Mouse (Mus musculus): ENCODE data around the gene Rab40b. TPM values are rescaled to one million over a fixed set of nuclear protein-coding genes. Genes with fewer than 3 reads are reported as not detected.
"Not testable (repeated sequence)": the region's sequence is repeated elsewhere in the genome, so short reads cannot be mapped to it uniquely, and the experiment has no call there.

Rab40b gene
- total RNA-seq, 2 experiments from 2014 or later, result 14.6 to 17.9 TPM

DNA sequence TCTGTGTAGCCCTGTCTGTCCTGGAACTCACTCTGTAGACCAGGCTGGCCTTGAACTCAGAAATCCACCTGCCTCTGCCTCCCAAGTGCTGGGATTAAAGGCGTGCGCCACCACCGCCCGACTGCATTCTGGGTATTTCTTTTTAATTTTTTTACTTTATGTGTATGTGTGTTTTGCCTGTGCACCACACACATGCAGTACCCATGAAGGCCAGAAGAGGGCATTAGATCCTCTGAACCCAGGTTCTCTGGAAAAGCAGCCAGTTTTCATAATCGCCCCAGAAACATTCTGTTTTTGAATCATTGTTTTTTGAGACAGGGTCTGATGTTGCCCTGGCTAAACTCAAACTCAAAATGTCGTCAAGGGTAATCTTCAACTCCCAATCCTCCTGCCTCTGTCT, 18.4 kb downstream of the Rab40b start:
- peak; percentile 16 for DNase-seq (ENCODE audit: low spot score)

DNA sequence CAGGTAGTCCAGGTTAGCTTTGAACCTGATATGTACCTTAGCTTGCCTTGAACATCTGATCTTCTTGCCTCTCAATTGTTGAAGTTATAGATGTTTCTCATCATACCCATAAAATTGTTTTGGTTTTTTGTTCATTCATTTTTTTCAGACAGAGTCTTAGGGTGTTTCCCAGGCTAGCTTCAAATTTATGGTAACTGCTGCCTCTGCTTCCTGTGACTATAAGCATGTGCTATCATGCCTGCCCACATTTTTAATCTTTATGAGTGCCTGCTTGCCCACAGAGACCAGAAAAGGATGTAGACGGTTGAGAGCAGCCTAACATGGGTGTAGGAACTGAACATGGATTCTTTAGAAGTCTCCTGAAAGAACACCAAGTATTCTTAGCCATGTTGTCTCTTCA, 19.3 kb downstream of the Rab40b start:
- no peak for DNase-seq (ENCODE audit: low spot score)

- DNase-seq (ENCODE audit: low spot score), result no peak
These were observed 20.8 kb downstream of the Rab40b start for GRCm38 (mm10) chr11:121367170-121367707.

GRCm38 (mm10) chr11:121362212-121362611, 25.8 kb downstream of the Rab40b start:
- peak; percentile 60 for DNase-seq (ENCODE audit: low spot score)

- DNase-seq (ENCODE audit: low spot score), result peak; percentile 97
These were observed 33.9 kb downstream of the Rab40b start, which contains the start of gene Wdr45b for GRCm38 (mm10) chr11:121354091-121354707. Wdr45b (minus strand) TSS chr11:121354445.

GRCm38 (mm10) chr11:121353326-121354090, 34.5 kb downstream of the Rab40b start:
- DNase-seq (ENCODE audit: low spot score), result no peak

DNA sequence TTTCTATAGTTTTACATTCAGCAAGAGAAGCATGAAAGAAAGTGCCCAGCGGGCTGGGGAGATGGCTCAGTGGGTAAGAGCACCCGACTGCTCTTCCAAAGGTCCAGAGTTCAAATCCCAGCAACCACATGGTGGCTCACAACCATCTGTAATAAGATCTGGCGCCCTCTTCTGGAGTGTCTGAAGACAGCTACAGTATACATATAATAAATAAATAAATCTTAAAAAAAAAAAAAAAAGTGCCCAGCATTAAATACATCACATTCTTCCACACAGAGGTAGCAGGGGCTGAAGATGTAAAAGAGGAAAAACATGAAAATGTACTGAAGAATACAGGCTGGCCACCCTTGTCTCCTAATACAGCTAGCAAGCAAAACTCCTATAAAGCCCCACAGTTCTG, 39.3 kb downstream of the Rab40b start:
- not testable (repeated sequence) for DNase-seq (ENCODE audit: low spot score)

DNA sequence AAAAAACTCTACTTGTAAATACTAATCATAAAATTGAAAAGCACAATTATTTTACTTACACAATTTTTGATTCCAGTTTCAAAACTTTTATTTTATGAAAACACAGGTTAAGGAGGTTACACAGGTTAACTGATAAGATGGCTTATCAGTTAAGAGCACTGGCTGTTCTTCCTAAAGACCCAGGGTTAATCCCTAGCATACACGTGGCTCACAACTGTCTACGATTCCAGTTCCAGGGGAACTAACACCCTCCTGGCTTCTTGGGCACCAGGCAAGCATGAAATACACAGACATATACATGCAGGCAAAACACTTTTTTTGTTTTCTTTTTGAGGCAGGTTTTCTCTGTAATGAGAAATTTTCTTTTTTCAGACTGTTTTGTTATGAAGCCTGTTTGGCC, 39.9 kb downstream of the Rab40b start:
- DNase-seq (ENCODE audit: low spot score), result no peak

DNA sequence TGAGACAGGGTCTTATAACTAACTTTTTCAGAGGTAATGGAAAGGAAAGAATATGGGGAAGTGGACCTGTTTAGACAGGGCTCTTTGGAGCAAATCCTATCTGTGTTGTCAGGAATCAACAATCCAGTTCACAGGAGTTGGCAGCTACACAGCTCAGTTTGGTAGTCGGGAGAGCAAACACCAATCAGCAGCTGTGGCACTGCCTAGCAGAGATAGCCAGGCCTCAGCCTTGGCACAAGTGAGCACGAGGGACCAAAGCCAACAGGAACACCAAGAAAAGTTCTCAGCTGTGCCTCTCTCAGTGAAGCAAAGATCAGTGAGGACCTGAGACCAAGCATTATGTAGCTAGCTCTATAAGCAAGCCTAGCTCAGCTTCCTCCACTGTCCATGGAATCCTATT, 41.0 kb downstream of the Rab40b start:
- peak; percentile 64 for DNase-seq (ENCODE audit: low spot score)

DNA sequence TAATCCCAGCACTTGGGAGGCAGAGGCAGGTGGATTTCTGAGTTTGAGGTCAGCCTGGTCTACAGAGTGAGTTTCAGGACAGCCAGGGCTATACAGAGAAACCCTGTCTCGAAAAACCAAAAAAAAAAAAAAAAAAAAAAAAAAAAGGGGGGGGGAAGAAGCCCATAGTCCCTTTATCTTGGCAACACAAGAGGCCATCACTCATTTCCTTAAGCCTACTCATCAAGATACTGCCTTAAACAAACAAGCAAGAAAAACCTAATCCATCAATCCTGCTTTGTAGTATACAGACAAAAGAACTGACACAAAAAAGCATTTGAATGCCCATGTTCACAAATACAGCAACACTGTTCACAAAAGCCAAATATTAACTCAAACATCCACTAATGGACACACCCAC, 45.6 kb downstream of the Rab40b start:
- DNase-seq (ENCODE audit: low spot score), result not testable (repeated sequence)

GRCm38 (mm10) chr11:121340287-121340686, 47.8 kb downstream of the Rab40b start:
- DNase-seq (ENCODE audit: low spot score), result no peak

- DNase-seq (ENCODE audit: low spot score), result no peak
These were observed 48.4 kb downstream of the Rab40b start for GRCm38 (mm10) chr11:121339647-121340046.

DNA sequence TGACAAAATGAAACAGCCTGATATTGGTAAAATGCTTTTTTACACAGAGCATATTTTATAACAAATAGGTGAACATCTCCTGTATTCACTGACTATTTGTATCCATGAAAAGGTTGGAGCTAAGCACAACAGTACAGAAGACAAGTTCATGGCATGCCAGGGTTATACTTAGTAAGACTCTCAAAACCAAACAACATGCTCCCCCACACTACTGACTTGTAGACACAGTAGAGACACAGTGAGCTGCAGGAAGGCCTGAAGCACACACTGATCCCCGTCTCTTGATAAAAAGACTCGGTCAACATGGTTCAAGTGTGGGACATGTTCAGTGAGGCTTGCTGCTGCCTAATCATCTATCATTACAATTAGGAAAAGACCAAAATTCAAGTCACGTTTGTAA, 56.4 kb downstream of the Rab40b start:
- no peak for DNase-seq (ENCODE audit: low spot score)

DNA sequence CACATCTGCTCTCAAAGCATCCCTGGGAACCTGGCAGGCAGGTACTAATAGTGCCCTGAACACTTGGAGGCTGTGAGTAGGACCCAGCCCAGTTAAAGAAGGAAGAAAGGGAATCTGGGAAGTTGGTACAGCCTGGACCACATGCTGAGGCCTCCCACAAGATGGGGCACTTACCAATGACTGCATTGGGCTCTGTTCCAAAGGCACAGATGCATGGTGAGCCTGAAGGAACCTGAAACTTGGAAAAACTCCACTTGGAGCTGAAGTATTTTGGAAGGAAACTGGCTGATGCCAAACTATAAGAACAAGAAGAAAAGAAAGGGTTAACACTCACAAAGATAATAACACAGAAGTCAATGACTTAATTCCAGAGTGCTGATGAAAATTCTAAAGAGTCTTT, 59.4 kb downstream of the Rab40b start:
- no peak for DNase-seq (ENCODE audit: low spot score)

DNA sequence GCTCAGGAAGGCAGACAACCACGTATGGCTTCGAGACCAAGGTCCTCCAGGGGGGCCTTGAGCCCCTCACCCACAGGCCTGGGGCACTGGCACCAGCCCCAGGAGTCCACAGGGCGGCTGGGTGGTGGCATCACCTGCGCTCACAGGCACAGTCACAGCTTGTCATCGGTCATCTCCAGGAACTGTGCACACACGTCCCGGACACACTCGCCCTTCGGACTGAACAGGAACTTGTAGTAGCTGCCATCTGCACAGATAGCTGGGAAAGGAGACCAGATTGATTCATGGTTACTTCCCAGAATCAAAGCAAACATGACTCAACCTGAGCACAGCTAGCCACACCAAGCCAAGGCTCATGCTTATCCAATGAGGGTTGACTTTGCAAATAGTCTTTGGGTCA, 59.8 kb downstream of the Rab40b start:
- no peak for DNase-seq (ENCODE audit: low spot score)

GRCm38 (mm10) chr11:121326681-121327080, 61.4 kb downstream of the Rab40b start:
- DNase-seq (ENCODE audit: low spot score), result no peak

DNA sequence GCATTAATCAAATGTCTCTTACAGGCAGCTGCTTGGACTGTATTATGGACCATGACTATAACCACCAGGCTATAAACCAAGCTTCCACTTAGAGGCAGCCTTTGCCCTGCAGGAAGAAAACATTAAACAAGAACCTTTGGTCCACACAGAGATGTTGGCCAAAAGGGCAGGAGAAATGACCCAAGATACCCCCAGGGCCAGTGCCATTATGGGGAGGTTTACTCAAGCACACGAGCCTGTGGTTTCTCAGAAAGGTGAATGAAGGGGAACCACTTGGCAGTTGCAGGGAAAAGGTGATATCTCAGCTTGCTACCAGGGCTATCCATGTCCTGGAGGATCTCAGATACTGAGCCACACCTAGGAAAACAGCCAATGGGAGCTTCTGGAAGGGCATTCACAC, 62.0 kb downstream of the Rab40b start:
- DNase-seq (ENCODE audit: low spot score), result peak; percentile 10

GRCm38 (mm10) chr11:121307712-121308111, 80.3 kb downstream of the Rab40b start:
- DNase-seq (ENCODE audit: low spot score), result not testable (repeated sequence)

- no peak for DNase-seq (ENCODE audit: low spot score)
These were observed 81.4 kb downstream of the Rab40b start for GRCm38 (mm10) chr11:121306608-121307007.

Data from gastrocnemius, adult 18-20 months (tissue).